Mouse (Mus musculus) intestine, embryonic 14.5 days (tissue): ENCODE measurements around the gene Xntrpc. TPM values are rescaled to one million over a fixed set of nuclear protein-coding genes. Genes with fewer than 3 reads are reported as not detected.
A peak's percentile ranks its signal among the peaks of the same experiment; 100 is the strongest.

Experiments used
- ATAC-seq: fragments of 200-750 bp; cut with Nextera tagmentation; replicated peaks from 2 replicates; pipeline ENCODE4 v1.8.0; 2017; ENCODE audit warnings: low read depth, moderate number of reproducible peaks, moderate TSS enrichment, moderate library complexity; ENCODE audit not compliant: low FRiP score, low TSS enrichment
- DNase-seq: peaks from one replicate; pipeline ENCODE4 v3.0.0-alpha.2; 2018; ENCODE audit warnings: low spot score
- H3K27ac ChIP-seq: fragments of 300-500 bp; sonication (generic); 2 replicates; pipeline ENCODE4 v1.5.1; 2014; ENCODE audit warnings: low read depth, mild to moderate bottlenecking, control low read depth
- H3K27me3 ChIP-seq: fragments of 300-500 bp; sonication (generic); replicated peaks from 2 replicates; pipeline ENCODE4 v1.6.1; 2014; ENCODE audit warnings: low read length, control low read depth; ENCODE audit not compliant: control insufficient read depth, insufficient read depth
- H3K36me3 ChIP-seq: fragments of 300-500 bp; sonication (generic); 2 replicates; pipeline ENCODE4 v1.6.1; 2014; ENCODE audit warnings: low read length, control low read depth; ENCODE audit not compliant: control insufficient read depth, insufficient read depth
- H3K4me1 ChIP-seq: fragments of 300-500 bp; sonication (generic); replicated peaks from 2 replicates; pipeline ENCODE4 v1.6.1; 2014; ENCODE audit warnings: low read length, control low read depth, mixed read lengths; ENCODE audit not compliant: control insufficient read depth, insufficient read depth
- H3K4me2 ChIP-seq: fragments of 300-500 bp; sonication (generic); 2 replicates; pipeline ENCODE4 v1.6.1; 2014; ENCODE audit warnings: low read length
- H3K4me3 ChIP-seq: fragments of 300-500 bp; sonication (generic); 2 replicates; pipeline ENCODE4 v1.5.1; 2014; ENCODE audit warnings: low read depth, low read length, control low read depth, mixed read lengths
- H3K9ac ChIP-seq: fragments of 300-500 bp; sonication (generic); 2 replicates; pipeline ENCODE4 v1.6.1; 2014; ENCODE audit warnings: mild to moderate bottlenecking, low read length
- H3K9me3 ChIP-seq: fragments of 300-500 bp; sonication (generic); 2 replicates; pipeline ENCODE4 v1.6.1; 2016; ENCODE audit warnings: low read length, control low read depth; ENCODE audit not compliant: control insufficient read depth
- WGBS: fragments of 180-500 bp; shearing (Covaris S2); extraction: QIAGEN DNeasy Blood & Tissue Kit; methylation state at CpG from one replicate; pipeline ENCODE4 v1.1.7; 2014; 5-methylcytosine and 5-hydroxymethylcytosine counted together
- polyA plus RNA-seq: library from polyadenylated mRNA; unstranded; fragments of >200 nt; fragmentation: Nextera tagmentation; extraction: Ambion mirVana; gene quantifications from 2 replicates; pipeline ENCODE4 v1.2.1, GENCODE M21; 2014

The Xntrpc gene
- polyA plus RNA-seq, 1 experiment from 2014 or later, result 1.1 TPM

GRCm38 (mm10) chr7:102064655-102065045 is 863 bp upstream of the Xntrpc start:
- ATAC-seq (peak; percentile 22), DNase-seq (no peak)
- Histone ChIP-seq H3K9me3 (no peaks in the 10 kb centered on the region), H3K4me3 (peak overlapping the region; percentile 73), H3K27me3 (no peaks in the 10 kb centered on the region), H3K27ac (peak overlapping the region; percentile 87), H3K4me1 (peaks cover 21% of the 10 kb centered on the region), H3K4me2 (peak overlapping the region; percentile 90), H3K36me3 (peaks cover 11% of the 10 kb centered on the region), H3K9ac (peak overlapping the region; percentile 57)
- under 1% methylated on average over 9 of the region's 9 CpGs for WGBS

- H3K27ac ChIP-seq, result peak overlapping the region; percentile 87; the same call in 1 of the 2 replicates
- H3K4me3 ChIP-seq, result peak overlapping the region; percentile 73
- H3K27me3 ChIP-seq, result no peaks in the 10 kb centered on the region
- peaks cover 21% of the 10 kb centered on the region for H3K4me1 ChIP-seq
- DNase-seq (no peak), ATAC-seq (no peak)
- 62% methylated on average over 6 of the region's 6 CpGs for WGBS
- no peaks in the 10 kb centered on the region for H3K9me3 ChIP-seq
- peaks cover 14% of the 10 kb centered on the region for H3K36me3 ChIP-seq
- peak overlapping the region; percentile 90 for H3K4me2 ChIP-seq
- H3K9ac ChIP-seq, result peak overlapping the region; percentile 57
Measured at GRCm38 (mm10) chr7:102066363-102066762, 850 bp downstream of the Xntrpc start.

- H3K9ac ChIP-seq, result no peak overlapping the region
- DNase-seq (no peak), ATAC-seq (0 out of 2 replicates have a peak, but pooled peaks have one; percentile 45)
- H3K4me1 ChIP-seq, result no peaks in the 10 kb centered on the region
- H3K9me3 ChIP-seq, result no peaks in the 10 kb centered on the region
- WGBS, result 82% methylated on average over 7 of the region's 7 CpGs
- no peak overlapping the region for H3K27ac ChIP-seq
- H3K4me3 ChIP-seq, result no peak overlapping the region
- H3K4me2 ChIP-seq, result no peak overlapping the region
- H3K36me3 ChIP-seq, result peaks cover 93% of the 10 kb centered on the region
- H3K27me3 ChIP-seq, result no peaks in the 10 kb centered on the region
Measured at GRCm38 (mm10) chr7:102076714-102077296, 11.3 kb downstream of the Xntrpc start.

GRCm38 (mm10) chr7:102078517-102078916 is 13.0 kb downstream of the Xntrpc start:
- H3K9ac ChIP-seq, result no peak overlapping the region
- no peaks in the 10 kb centered on the region for H3K4me1 ChIP-seq
- H3K27ac ChIP-seq, result no peak overlapping the region
- WGBS, result 72% methylated on average over 7 of the region's 7 CpGs
- ATAC-seq (0 out of 2 replicates have a peak, but pooled peaks have one; percentile 45), DNase-seq (no peak)
- H3K9me3 ChIP-seq, result no peaks in the 10 kb centered on the region
- no peak overlapping the region for H3K4me2 ChIP-seq
- H3K27me3 ChIP-seq, result no peaks in the 10 kb centered on the region
- H3K36me3 ChIP-seq, result peaks cover 93% of the 10 kb centered on the region
- H3K4me3 ChIP-seq, result no peak overlapping the region

- Histone ChIP-seq H3K27me3 (no peaks in the 10 kb centered on the region), H3K9me3 (no peaks in the 10 kb centered on the region), H3K4me1 (no peaks in the 10 kb centered on the region), H3K4me2 (no peak overlapping the region), H3K4me3 (no peak overlapping the region), H3K9ac (no peak overlapping the region), H3K27ac (no peak overlapping the region), H3K36me3 (peaks cover 84% of the 10 kb centered on the region)
- no peak for ATAC-seq
- WGBS, result 82% methylated on average over 8 of the region's 8 CpGs
- DNase-seq, result no peak
Measured at GRCm38 (mm10) chr7:102080311-102080710, 14.8 kb downstream of the Xntrpc start.

GRCm38 (mm10) chr7:102081784-102082183 is 16.3 kb downstream of the Xntrpc start:
- Histone ChIP-seq H3K36me3 (peaks cover 69% of the 10 kb centered on the region), H3K4me1 (no peaks in the 10 kb centered on the region), H3K27ac (no peak overlapping the region), H3K4me2 (no peak overlapping the region), H3K9ac (no peak overlapping the region), H3K27me3 (no peaks in the 10 kb centered on the region), H3K9me3 (no peaks in the 10 kb centered on the region), H3K4me3 (no peak overlapping the region)
- WGBS, result 97% methylated on average over 5 of the region's 5 CpGs
- DNase-seq (no peak), ATAC-seq (no peak)

- Histone ChIP-seq H3K4me2 (no peak within 1 kb of the TSS), H3K4me3 (no peak within 1 kb of the TSS), H3K36me3 (peaks cover 59% of the 10 kb centered on the region), H3K9me3 (no peaks in the 10 kb centered on the region), H3K9ac (no peak within 1 kb of the TSS), H3K4me1 (no peaks in the 10 kb centered on the region), H3K27ac (no peak within 1 kb of the TSS), H3K27me3 (no peaks in the 10 kb centered on the region)
- ATAC-seq, result no peak
- DNase-seq, result no peak
- 87% methylated on average over 5 of the region's 5 CpGs for WGBS
Measured at GRCm38 (mm10) chr7:102082816-102083215, 17.3 kb downstream of the Xntrpc start, which contains the start of gene Trpc2. TSS of gene Trpc2 (plus strand) at chr7:102083116.

GRCm38 (mm10) chr7:102084041-102084696 is 18.7 kb downstream of the Xntrpc start:
- Histone ChIP-seq H3K4me2 (no peak overlapping the region), H3K4me1 (no peaks in the 10 kb centered on the region), H3K9ac (no peak overlapping the region), H3K27me3 (no peaks in the 10 kb centered on the region), H3K4me3 (no peak overlapping the region), H3K9me3 (no peaks in the 10 kb centered on the region), H3K27ac (no peak overlapping the region), H3K36me3 (peaks cover 50% of the 10 kb centered on the region)
- ATAC-seq (no peak), DNase-seq (no peak)
- WGBS, result 83% methylated on average over 26 of the region's 26 CpGs

- Histone ChIP-seq H3K9ac (no peak overlapping the region), H3K27me3 (no peaks in the 10 kb centered on the region), H3K36me3 (peaks cover 20% of the 10 kb centered on the region), H3K27ac (no peak overlapping the region), H3K9me3 (no peaks in the 10 kb centered on the region), H3K4me3 (no peak overlapping the region), H3K4me1 (no peaks in the 10 kb centered on the region), H3K4me2 (no peak overlapping the region)
- WGBS, result 75% methylated on average over 4 of the region's 4 CpGs
- no peak for DNase-seq
- ATAC-seq, result no peak
Measured at GRCm38 (mm10) chr7:102087336-102087735, 21.8 kb downstream of the Xntrpc start.
